Mouse (Mus musculus) kidney, postnatal 0 days (tissue): ENCODE data around the gene Ubac2. TPM values are rescaled to one million over a fixed set of nuclear protein-coding genes. Genes with fewer than 3 reads are reported as not detected.

Experiments used
- ATAC-seq: fragments of 200-750 bp; cut with Nextera tagmentation; replicated peaks from 2 replicates; pipeline ENCODE4 v1.8.0; 2017; ENCODE audit warnings: low read depth, moderate number of reproducible peaks, moderate TSS enrichment, moderate library complexity; ENCODE audit not compliant: low FRiP score
- DNase-seq: peaks from one replicate; pipeline ENCODE4 v3.0.0-alpha.2; 2016; ENCODE audit warnings: low spot score
- H3K27ac ChIP-seq: fragments of 300-500 bp; sonication (generic); 2 replicates; pipeline ENCODE4 v1.5.1; 2014; ENCODE audit warnings: mild to moderate bottlenecking
- H3K27me3 ChIP-seq: fragments of 300-500 bp; sonication (generic); 2 replicates; pipeline ENCODE4 v1.6.1; 2014; ENCODE audit warnings: low read length, mixed read lengths; ENCODE audit not compliant: insufficient read depth
- H3K36me3 ChIP-seq: fragments of 300-500 bp; sonication (generic); 2 replicates; pipeline ENCODE4 v1.6.1; 2014; ENCODE audit warnings: low read length, mixed read lengths; ENCODE audit not compliant: insufficient read depth
- H3K4me1 ChIP-seq: fragments of 300-500 bp; sonication (generic); replicated peaks from 2 replicates; pipeline ENCODE4 v1.6.1; 2014; ENCODE audit warnings: antibody characterized with exemption, low read length, mixed read lengths; ENCODE audit not compliant: insufficient read depth
- H3K4me2 ChIP-seq: fragments of 300-500 bp; sonication (generic); 2 replicates; pipeline ENCODE4 v1.6.1; 2014; ENCODE audit warnings: mild to moderate bottlenecking, low read length, moderate library complexity, mixed read lengths
- H3K4me3 ChIP-seq: fragments of 300-500 bp; sonication (generic); replicated peaks from 2 replicates; pipeline ENCODE4 v1.5.1; 2014; ENCODE audit warnings: low read depth, low read length
- H3K9ac ChIP-seq: fragments of 300-500 bp; sonication (generic); 2 replicates; pipeline ENCODE4 v1.6.1; 2014; ENCODE audit warnings: low read depth, low read length
- H3K9me3 ChIP-seq: fragments of 300-500 bp; sonication (generic); replicated peaks from 2 replicates; pipeline ENCODE4 v1.6.1; 2016; ENCODE audit warnings: low read length, inconsistent platforms, mixed read lengths
- CTCF ChIP-seq: IDR thresholded peaks from 2 replicates; pipeline ENCODE4 v1.5.1; 2016; ENCODE audit warnings: antibody characterized with exemption, low read depth, mild to moderate bottlenecking, moderate library complexity
- WGBS: fragments of 180-500 bp; shearing (Covaris S2); extraction: QIAGEN DNeasy Blood & Tissue Kit; methylation state at CpG from one replicate; pipeline ENCODE4 v1.1.7; 2014; 5-methylcytosine and 5-hydroxymethylcytosine counted together
- polyA plus RNA-seq: library from polyadenylated mRNA; unstranded; fragments of >200 nt; fragmentation: Nextera tagmentation; extraction: Ambion mirVana; gene quantifications from 2 replicates; pipeline ENCODE4 v1.2.1, GENCODE M21; 2015

Ubac2 gene
- polyA plus RNA-seq, 1 experiment from 2014 or later, result 70.2 TPM

GRCm38 (mm10) chr14:121898509-121898908 is 20.1 kb downstream of the Ubac2 start:
- no peak for ATAC-seq

GRCm38 (mm10) chr14:121899071-121899470 is 20.7 kb downstream of the Ubac2 start:
- Histone ChIP-seq H3K27me3 (no peaks in the 10 kb centered on the region), H3K9me3 (no peaks in the 10 kb centered on the region), H3K4me3 (no peak overlapping the region), H3K4me1 (no peaks in the 10 kb centered on the region), H3K27ac (no peak overlapping the region), H3K36me3 (no peaks in the 10 kb centered on the region; the same call in 1 of the 2 replicates), H3K9ac (no peak overlapping the region), H3K4me2 (no peak overlapping the region)
- no peak for DNase-seq
- WGBS, result 69% methylated on average over 3 of the region's 3 CpGs
- ATAC-seq, result no peak
- no peak for TF ChIP-seq CTCF

More at GRCm38 (mm10) chr14:121898509-121898908, 20.1 kb downstream of the Ubac2 start:
- TF ChIP-seq CTCF, result no peak
- Histone ChIP-seq H3K4me1 (no peaks in the 10 kb centered on the region), H3K27ac (no peak overlapping the region), H3K27me3 (no peaks in the 10 kb centered on the region), H3K4me2 (no peak overlapping the region), H3K9me3 (no peaks in the 10 kb centered on the region), H3K9ac (no peak overlapping the region), H3K36me3 (no peaks in the 10 kb centered on the region; the same call in 1 of the 2 replicates), H3K4me3 (no peak overlapping the region)
- 79% methylated on average over 11 of the region's 11 CpGs for whole genome bisulfite sequencing
- no peak for DNase-seq

- H3K27me3 ChIP-seq, result no peaks in the 10 kb centered on the region
- WGBS, result 90% methylated on average over 6 of the region's 6 CpGs
- ATAC-seq, result no peak
- no peak overlapping the region for H3K4me3 ChIP-seq
- no peaks in the 10 kb centered on the region for H3K9me3 ChIP-seq
- no peak for DNase-seq
- H3K27ac ChIP-seq, result no peak overlapping the region
- H3K36me3 ChIP-seq, result no peaks in the 10 kb centered on the region; the same call in 1 of the 2 replicates
- no peak for TF ChIP-seq CTCF
- no peak overlapping the region for H3K9ac ChIP-seq
- no peak overlapping the region for H3K4me2 ChIP-seq
- no peaks in the 10 kb centered on the region for H3K4me1 ChIP-seq
Measured at GRCm38 (mm10) chr14:121901511-121901910, 23.1 kb downstream of the Ubac2 start.

- Histone ChIP-seq H3K4me1 (no peaks in the 10 kb centered on the region), H3K27ac (no peak overlapping the region), H3K27me3 (no peaks in the 10 kb centered on the region), H3K9me3 (no peaks in the 10 kb centered on the region), H3K4me3 (no peak overlapping the region), H3K36me3 (peaks cover 9% of the 10 kb centered on the region; the same call in 1 of the 2 replicates), H3K4me2 (no peak overlapping the region), H3K9ac (no peak overlapping the region)
- no peak for TF ChIP-seq CTCF
- ATAC-seq (no peak), DNase-seq (no peak)
- 92% methylated on average over 7 of the region's 7 CpGs for WGBS
Measured at GRCm38 (mm10) chr14:121903381-121903876, 25.0 kb downstream of the Ubac2 start.

GRCm38 (mm10) chr14:121904754-121905153 is 26.3 kb downstream of the Ubac2 start:
- no peak for TF ChIP-seq CTCF
- Histone ChIP-seq H3K27me3 (no peaks in the 10 kb centered on the region), H3K4me2 (no peak overlapping the region), H3K4me1 (no peaks in the 10 kb centered on the region), H3K36me3 (peaks cover 10% of the 10 kb centered on the region; the same call in 1 of the 2 replicates), H3K4me3 (no peak overlapping the region), H3K27ac (no peak overlapping the region), H3K9ac (no peak overlapping the region), H3K9me3 (no peaks in the 10 kb centered on the region)
- DNase-seq, result no peak
- ATAC-seq, result no peak
- WGBS, result 32% methylated on average over 3 of the region's 3 CpGs

GRCm38 (mm10) chr14:121906341-121906991 is 28.0 kb downstream of the Ubac2 start:
- no peak for TF ChIP-seq CTCF
- Histone ChIP-seq H3K4me2 (no peak overlapping the region), H3K9ac (no peak overlapping the region), H3K36me3 (peaks cover 10% of the 10 kb centered on the region; the same call in 1 of the 2 replicates), H3K4me1 (no peaks in the 10 kb centered on the region), H3K4me3 (no peak overlapping the region), H3K27ac (no peak overlapping the region), H3K27me3 (no peaks in the 10 kb centered on the region), H3K9me3 (no peaks in the 10 kb centered on the region)
- 75% methylated on average over 8 of the region's 8 CpGs for WGBS
- DNase-seq (no peak), ATAC-seq (no peak)
